Mouse (Mus musculus): Measurements from ENCODE around the gene Trpm4. TPM values are rescaled to one million over a fixed set of nuclear protein-coding genes. Genes with fewer than 3 reads are reported as not detected.
A peak's percentile ranks its signal among the peaks of the same experiment; 100 is the strongest.
"Not testable (repeated sequence)": the region's sequence is repeated elsewhere in the genome, so short reads cannot be mapped to it uniquely, and the experiment has no call there.

Gene Trpm4
- 10 to 100 TPM; 17.0 to 18.3 TPM for total RNA-seq (2021)
- long read RNA-seq, experiment 1, full-length matches to known transcripts: 2 of 11 reads
- long read RNA-seq, experiment 1, partial matches to known transcripts: 2 of 11 reads
- long read RNA-seq, experiment 1, other reads (novel, unspliced or antisense): 7 of 11 reads
- long read RNA-seq, experiment 2, full-length matches to known transcripts: 8 of 21 reads
- long read RNA-seq, experiment 2, partial matches to known transcripts: 7 of 21 reads
- long read RNA-seq, experiment 2, other reads (novel, unspliced or antisense): 6 of 21 reads

GRCm38 (mm10) chr7:45333431-45333982 is at the start of gene Trpm4:
TSS of gene Trpm4 (minus strand) at chr7:45333780.
- DNase-seq: peak; percentile 91

- no peak for DNase-seq
Measured at GRCm38 (mm10) chr7:45376057-45376456, 42.5 kb upstream of the Trpm4 start.

GRCm38 (mm10) chr7:45374620-45375019 is 41.0 kb upstream of the Trpm4 start:
- DNase-seq: no peak

- no peak for DNase-seq
Measured at GRCm38 (mm10) chr7:45372371-45372770, 38.8 kb upstream of the Trpm4 start.

GRCm38 (mm10) chr7:45370475-45371311 is 37.1 kb upstream of the Trpm4 start, which contains the start of gene Lin7b:
TSS of gene Lin7b (minus strand) at chr7:45370583.
- DNase-seq: peak; percentile 84

- no peak for DNase-seq
Measured at GRCm38 (mm10) chr7:45369836-45370474, 36.4 kb upstream of the Trpm4 start.

GRCm38 (mm10) chr7:45369022-45369745 is 35.6 kb upstream of the Trpm4 start:
- DNase-seq: no peak

DNA sequence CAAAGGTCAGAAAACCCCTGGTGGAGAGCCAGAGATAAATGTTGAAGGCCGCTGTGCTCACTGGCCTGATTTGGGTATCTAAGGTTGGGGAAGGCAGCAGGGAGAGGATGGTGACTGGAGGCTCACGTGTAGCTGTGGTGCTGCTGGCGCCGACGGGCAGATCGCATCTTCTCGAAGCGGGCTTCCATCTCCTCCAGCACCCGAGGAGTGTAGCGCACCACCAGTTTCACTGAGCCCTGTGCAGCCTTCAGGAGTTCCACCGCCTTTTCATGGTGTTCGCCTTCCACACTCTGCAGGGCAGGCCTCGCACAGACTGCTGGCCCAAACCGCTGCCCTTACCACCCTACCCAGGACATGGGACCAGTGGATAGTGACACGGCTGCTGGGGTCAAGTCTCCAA is 34.6 kb upstream of the Trpm4 start:
- DNase-seq: no peak

DNA sequence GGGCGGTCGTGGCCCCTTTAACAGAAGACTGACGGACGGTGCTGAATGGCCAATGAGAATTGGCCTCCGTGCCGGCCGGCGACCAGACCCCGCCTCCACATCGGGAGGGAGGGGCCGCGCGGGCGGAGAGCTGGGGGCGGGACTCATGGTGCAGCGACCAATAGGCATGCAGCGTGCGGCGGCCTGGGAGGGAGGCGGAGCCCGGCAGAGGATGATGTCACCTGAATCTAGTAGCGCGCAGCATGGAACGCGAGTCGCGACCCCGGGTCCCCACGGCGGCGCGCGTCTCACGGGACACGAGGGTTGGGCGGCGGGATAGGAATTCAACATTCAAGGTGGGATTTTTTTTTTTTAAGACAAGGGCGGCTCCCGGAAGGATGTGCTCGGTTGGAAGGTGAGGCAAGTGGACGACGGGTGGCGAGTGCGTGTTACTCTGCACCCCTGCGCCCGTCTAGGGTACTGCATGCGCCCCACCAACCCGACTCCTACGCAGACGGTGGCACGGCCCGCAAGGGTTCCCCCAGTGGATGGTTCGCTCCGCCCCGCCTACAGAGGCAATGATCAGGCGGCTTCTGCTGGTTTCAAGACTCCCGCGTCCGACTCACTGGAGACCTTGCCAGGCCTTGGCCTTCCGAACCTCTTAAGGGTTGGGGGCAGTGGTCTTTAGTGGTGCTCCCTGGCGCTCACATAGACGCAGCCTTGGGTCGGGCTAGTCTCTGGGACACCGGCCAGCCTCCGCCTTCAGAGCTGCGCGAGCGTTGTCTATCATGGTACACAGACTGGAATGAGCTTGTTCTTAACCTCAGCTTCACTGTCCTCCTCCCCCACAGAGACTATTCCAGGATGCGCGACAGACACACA is 33.7 kb upstream of the Trpm4 start:
- DNase-seq: peak; percentile 96

- no peak for DNase-seq
Measured at GRCm38 (mm10) chr7:45366652-45367019, 33.1 kb upstream of the Trpm4 start, which contains the start of gene Ppfia3. TSS of gene Ppfia3 (minus strand) at chr7:45367019.

GRCm38 (mm10) chr7:45365742-45366651 is 32.4 kb upstream of the Trpm4 start:
- peak; percentile 39 for DNase-seq

GRCm38 (mm10) chr7:45363983-45364382 is 30.4 kb upstream of the Trpm4 start:
- DNase-seq: no peak

DNA sequence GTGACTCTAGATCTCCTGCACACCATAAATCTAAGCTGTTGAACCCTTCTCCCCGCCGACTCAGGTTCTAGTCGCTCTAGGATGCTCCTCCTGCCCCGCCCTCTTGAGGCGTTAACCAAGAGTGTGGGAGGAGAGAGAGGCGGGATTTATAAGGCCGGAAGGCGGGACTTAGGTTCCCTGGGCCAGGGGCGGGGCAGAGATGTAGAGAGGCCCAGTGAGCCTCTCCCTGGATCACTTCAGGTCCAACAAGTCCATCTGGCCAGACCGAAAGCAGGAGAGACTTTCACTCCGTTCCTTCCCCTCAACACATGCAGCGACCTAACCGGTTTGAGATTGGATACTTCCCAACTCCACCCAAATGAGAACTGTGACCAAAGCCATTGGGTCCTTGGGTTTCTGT is 29.2 kb upstream of the Trpm4 start:
- no peak for DNase-seq

DNA sequence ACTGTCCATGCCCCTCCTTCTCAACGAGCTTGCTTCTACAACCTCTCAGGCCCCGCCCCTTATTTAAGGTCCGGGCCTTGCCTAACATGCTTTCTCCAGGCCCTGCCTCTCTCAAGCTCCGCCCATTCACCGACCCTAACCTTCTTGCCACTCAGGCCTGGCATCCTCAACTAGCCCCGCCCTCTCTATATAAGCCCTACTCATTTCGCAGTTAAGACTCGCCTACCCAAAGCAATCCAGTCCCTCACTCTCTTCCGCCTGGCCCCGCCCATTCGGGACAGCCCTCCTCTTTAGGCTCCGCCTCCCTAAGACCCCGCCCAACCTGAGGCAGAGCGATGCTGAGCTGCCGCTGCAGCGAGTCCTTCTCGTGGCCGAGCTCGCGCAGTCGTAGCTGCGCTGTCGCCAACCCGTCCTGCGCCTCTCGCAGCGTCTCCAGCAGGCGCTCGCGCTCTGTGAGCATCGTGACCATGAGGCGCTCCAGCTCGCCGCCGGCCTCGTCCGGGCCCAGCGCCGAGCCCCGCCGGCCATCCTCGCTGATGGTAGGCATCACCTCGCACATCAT is 27.7 kb upstream of the Trpm4 start:
- peak; percentile 56 for DNase-seq

DNA sequence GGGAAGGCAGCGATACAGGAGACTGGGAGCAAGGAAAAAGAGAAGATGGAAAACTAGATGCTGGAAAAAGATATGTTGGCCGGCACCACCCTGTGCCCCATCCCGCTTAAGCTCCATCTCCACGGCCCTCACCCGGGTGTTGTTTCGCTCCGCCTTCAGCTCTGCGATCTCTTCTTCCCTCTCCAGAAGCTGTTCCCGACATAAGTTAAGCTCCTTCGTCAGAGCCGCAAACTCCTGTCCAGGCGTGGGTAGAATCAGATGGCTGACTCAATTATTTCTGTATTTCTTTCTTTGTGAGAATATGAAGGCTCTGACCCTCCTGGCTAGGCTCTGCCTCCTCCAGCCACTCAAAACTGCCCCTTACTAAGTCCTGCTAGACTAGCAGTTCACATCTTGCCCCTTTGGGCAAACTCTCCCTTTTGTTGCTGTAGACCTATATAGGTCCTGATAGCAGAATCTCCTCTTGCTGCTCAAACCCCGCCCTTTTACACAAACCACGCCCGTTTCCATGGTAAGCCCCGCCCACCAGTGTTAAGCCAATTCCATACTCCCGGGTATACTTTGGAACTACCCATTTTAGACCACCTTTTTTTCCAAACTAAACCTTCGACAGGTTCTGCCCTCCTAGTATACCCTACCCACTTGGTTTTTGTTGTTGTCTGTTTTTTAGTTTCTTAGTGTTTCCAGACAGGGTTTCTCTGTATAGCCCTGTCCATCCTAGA is 27.0 kb upstream of the Trpm4 start:
- no peak for DNase-seq

DNA sequence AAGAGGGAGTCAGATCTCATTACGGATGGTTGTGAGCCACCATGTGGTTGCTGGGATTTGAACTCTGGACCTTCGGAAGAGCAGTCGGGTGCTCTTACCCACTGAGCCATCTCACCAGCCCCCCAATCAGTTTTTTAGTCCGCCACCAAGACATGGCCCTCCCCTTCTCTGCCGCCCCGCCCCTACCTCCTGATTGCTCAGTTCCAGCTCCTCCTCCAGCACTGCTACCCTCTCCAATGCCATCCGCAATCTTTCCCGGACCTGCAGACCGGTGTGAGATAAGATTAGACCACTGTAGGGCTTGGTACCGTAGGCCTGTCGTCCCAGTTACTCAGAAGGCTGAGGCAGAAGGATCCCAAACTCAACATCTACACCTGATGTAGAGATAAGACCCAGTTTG is 25.5 kb upstream of the Trpm4 start:
- DNase-seq: not testable (repeated sequence)

DNA sequence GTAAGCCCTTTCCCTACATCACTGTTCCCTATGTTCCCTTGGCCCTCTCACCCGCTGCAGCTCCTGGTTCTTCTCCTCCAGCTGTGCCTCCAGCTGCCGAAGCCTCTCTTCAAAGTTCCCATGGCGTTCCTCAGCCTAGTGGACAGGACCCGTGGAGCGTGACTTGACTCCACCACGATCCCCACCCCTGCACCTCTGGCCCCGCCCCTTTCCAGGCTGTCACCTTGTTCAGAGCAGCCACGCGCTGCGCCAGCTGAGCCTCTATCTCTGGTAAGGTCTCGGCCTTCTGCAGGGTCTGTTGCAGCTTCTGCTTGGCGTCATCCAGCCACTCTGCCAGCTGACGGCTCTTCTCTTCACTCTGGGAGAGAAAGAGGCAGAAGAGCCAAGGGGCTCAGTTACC is 22.5 kb upstream of the Trpm4 start:
- DNase-seq: no peak

GRCm38 (mm10) chr7:45355318-45356020 is 21.9 kb upstream of the Trpm4 start:
- no peak for DNase-seq

Data from gastrocnemius, postnatal 25 days (tissue).